Mouse (Mus musculus): ENCODE data around the gene Phka2.

The Phka2 gene

GRCm38 (mm10) chrX:160502048-160503041 is at the start of gene Phka2:
Gene Phka2, plus strand, starts transcription at chrX:160502166.
- peak; percentile 91 for DNase-seq (ENCODE audit: low read depth)

DNA sequence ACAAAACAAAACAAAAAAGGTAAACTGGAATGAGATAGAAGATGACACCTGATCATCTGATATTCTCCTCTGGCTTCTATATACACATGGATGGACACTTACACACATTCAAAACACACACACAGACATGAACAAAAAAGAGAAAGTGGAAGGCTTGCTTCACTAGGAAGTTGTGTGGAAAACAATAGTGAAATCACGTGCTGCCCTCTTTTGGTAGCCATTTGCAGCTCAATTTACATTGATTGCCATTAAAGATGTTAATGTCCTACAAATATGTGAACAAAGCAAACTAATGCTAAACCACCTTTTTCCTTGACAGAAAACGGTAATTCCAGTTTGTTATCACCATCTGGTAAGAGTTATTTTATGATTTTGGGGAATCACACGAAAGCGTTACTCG is 46.3 kb upstream of the Phka2 start:
- DNase-seq (ENCODE audit: low read depth), result peak; percentile 2

GRCm38 (mm10) chrX:160471257-160471786 is 30.6 kb upstream of the Phka2 start:
- no peak for DNase-seq (ENCODE audit: low read depth)

GRCm38 (mm10) chrX:160489784-160490183 is 12.2 kb upstream of the Phka2 start:
- no peak for DNase-seq (ENCODE audit: low read depth)

- DNase-seq (ENCODE audit: low read depth), result peak; percentile 59
These were observed 7.6 kb upstream of the Phka2 start for GRCm38 (mm10) chrX:160494333-160494732.

- DNase-seq (ENCODE audit: low read depth), result no peak
These were observed 7.0 kb upstream of the Phka2 start for GRCm38 (mm10) chrX:160494921-160495320.

DNA sequence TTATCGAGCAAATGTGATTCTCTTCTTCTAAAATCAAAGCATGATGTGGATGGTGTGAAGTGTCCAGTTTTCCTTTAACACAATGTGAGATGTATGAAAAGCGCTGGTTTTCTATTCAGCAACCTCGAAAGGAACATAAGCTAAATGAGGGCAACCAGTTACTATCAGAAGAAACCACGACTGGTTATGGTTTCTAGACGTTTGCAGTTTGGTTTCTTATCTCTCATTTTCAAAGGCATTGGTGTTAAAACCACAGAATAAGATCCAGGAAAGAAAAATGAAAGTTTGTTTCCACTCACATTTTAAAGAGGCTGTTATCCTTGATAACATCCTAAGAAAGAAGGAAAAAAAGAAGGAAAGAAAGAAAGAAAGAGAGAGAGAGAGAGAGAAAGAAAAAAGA is 5.5 kb upstream of the Phka2 start:
- DNase-seq (ENCODE audit: low read depth), result no peak

GRCm38 (mm10) chrX:160501095-160501494 is 871 bp upstream of the Phka2 start:
- DNase-seq (ENCODE audit: low read depth), result no peak

GRCm38 (mm10) chrX:160501687-160502047 is 299 bp upstream of the Phka2 start:
- no peak for DNase-seq (ENCODE audit: low read depth)

DNA sequence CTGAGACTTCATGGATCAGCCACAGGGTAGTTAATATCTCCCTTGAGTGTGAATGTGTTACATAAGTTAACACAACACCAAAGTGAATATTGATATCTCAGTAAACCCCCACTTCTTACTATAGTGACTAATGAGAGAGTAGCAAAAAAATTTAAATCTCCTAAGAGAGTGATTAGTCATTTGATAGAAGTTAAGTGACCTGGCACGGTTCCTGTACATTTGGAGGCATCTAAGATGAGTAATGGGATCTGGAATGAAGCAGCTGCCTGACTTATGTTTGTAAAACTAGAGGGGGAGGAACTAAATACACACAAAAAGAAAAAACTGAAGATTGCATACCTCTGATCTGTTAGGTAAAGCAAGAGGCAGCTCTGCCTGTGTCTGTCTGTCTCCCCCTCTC is 7.1 kb downstream of the Phka2 start:
- peak; percentile 84 for DNase-seq (ENCODE audit: low read depth)

DNA sequence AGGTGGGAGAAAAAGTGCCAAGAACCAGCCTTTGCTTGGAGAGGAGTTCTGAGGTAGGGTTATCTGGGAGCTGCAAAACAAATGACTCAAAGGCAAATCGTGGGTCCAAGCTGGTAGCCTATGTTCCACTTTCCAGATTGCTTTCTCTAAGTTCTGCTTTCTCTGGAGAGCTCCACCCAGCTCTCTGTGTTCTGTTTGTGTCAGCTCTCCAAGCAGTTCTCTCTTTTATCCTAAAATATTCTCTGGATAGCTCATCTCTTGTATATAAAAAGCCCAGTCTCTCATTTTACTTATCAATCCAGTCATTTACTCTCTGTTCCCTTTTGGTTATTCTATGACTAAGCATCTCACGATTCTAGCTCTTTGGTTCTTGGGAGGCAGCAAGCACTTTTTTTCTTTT is 8.2 kb downstream of the Phka2 start:
- DNase-seq (ENCODE audit: low read depth), result peak; percentile 16

DNA sequence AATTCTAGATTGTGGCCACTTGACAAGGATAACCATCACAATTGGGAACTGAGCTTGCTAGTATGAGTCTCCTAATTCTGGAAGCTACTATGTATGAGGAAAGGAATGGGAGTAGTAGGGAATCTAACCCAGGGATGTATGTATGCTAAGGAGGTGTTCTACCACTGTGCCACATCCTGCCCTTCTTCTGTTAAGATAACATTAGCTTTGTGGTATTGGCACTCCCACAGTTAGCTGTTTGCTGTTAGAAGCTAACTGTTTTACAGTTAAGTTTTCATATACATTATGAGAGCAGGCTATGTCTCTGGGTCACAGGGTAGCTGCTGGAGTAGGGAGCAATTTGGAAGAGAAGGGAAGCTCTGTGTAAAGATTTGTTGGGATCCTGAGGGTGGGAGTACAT is 14.1 kb downstream of the Phka2 start:
- no peak for DNase-seq (ENCODE audit: low read depth)

GRCm38 (mm10) chrX:160542772-160543171 is 40.8 kb downstream of the Phka2 start:
- DNase-seq (ENCODE audit: low read depth), result peak; percentile 23

GRCm38 (mm10) chrX:160548875-160549274 is 46.9 kb downstream of the Phka2 start:
- no peak for DNase-seq (ENCODE audit: low read depth)

DNA sequence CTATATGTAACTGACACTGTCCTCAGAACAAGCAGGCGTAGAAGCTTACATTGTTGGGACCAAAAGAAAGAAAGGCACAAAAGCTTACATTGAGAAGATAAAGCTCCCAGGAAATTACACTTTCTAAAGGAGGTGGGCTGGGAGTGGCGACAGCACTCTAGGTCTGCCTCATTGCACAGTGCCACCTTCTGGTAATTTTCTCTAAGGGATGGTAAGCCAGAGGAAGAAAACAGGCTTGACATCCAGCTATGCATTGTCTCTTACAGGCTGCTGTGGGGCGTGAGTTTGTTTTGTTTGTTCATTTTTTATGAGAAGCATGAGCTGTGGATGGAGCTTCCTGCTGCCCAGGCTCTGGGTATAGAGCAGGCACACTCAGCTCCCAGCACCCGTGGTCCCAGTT is 50.1 kb downstream of the Phka2 start:
- peak; percentile 49 for DNase-seq (ENCODE audit: low read depth)

- peak; percentile 57 for DNase-seq (ENCODE audit: low read depth)
These were observed 81.6 kb downstream of the Phka2 start for GRCm38 (mm10) chrX:160583589-160583988.

GRCm38 (mm10) chrX:160584148-160584838 is 82.3 kb downstream of the Phka2 start:
- no peak for DNase-seq (ENCODE audit: low read depth)

GRCm38 (mm10) chrX:160585110-160585509 is 83.1 kb downstream of the Phka2 start:
- DNase-seq (ENCODE audit: low read depth), result no peak

DNA sequence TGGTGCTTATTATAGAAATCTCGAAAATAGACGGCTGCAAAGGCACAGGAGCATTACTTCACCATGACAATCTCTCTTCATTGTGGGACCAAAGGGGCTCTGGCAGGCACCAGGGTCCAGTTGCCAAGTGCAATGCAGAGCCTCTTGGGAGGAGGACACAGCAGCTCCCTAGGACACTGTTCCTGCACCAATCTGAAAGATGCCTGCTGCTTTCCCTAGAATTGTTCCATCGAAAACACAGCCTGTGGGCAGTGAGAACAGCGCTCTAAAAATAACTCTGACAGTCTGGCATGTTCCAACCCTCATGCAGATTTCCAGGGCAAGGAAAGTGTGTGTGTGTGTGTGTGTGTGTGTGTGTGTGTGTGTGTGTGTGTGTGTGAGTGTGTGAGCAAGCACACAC is 86.6 kb downstream of the Phka2 start:
- DNase-seq (ENCODE audit: low read depth), result no peak

DNA sequence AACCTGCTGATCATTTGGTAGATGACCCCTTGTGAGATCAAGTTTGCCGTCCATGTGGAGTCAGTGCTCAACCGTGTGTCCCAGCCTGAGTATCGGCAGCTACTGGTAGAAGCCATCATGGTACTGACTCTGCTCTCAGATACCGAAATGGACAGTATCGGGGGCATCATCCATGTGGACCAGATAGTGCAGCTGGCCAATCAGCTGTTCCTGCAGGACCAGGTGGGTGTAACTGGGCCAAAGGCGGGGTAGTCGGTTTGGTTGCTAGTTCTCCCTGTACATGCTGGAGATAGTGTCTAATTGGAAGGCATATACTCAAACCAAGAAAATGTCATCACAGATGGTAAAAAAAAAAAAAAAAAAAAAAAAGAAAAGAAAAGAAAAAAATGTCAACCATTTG is 88.2 kb downstream of the Phka2 start:
- no peak for DNase-seq (ENCODE audit: low read depth)

GRCm38 (mm10) chrX:160592933-160593332 is 91.0 kb downstream of the Phka2 start:
- DNase-seq (ENCODE audit: low read depth), result no peak

GRCm38 (mm10) chrX:160598055-160598454 is 96.1 kb downstream of the Phka2 start:
- DNase-seq (ENCODE audit: low read depth), result no peak
